Mouse (Mus musculus): Measurements from ENCODE around the gene Lrig1. TPM values are rescaled to one million over a fixed set of nuclear protein-coding genes. Genes with fewer than 3 reads are reported as not detected.

The Lrig1 gene
- polyA plus RNA-seq, 1 experiment from 2014 or later: 32.6 TPM

GRCm38 (mm10) chr6:94601811-94602210 is 98.1 kb downstream of the Lrig1 start:
- Histone ChIP-seq H3K9ac (ENCODE audit: low read depth, low read length) (no peak overlapping the region), H3K9me3 (ENCODE audit: control insufficient read depth, low read length) (no peaks in the 10 kb centered on the region), H3K4me3 (ENCODE audit: low read depth, low read length) (no peak overlapping the region), H3K36me3 (ENCODE audit: control insufficient read depth, insufficient read depth, low read length) (peaks cover 33% of the 10 kb centered on the region), H3K4me2 (ENCODE audit: low read depth, low read length) (no peak overlapping the region), H3K27ac (replicated peaks; ENCODE audit: low read depth, low read length) (no peak overlapping the region), H3K27me3 (replicated peaks; ENCODE audit: control insufficient read depth, insufficient read depth, low read length) (no peaks in the 10 kb centered on the region), H3K4me1 (ENCODE audit: control insufficient read depth, insufficient read depth, low read length) (peaks cover 3% of the 10 kb centered on the region; the same call in 1 of the 2 replicates)
- no peak for DNase-seq (ENCODE audit: low spot score)
- 56% methylated on average over 5 of the region's 5 CpGs for WGBS
- no peak for ATAC-seq (ENCODE audit: low read depth)

GRCm38 (mm10) chr6:94601101-94601500 is 98.9 kb downstream of the Lrig1 start:
- H3K4me3 ChIP-seq (ENCODE audit: low read depth, low read length): no peak overlapping the region
- no peak overlapping the region for H3K27ac ChIP-seq (replicated peaks; ENCODE audit: low read depth, low read length)
- H3K4me2 ChIP-seq (ENCODE audit: low read depth, low read length): no peak overlapping the region
- DNase-seq (ENCODE audit: low spot score) (peak; percentile 29), ATAC-seq (ENCODE audit: low read depth) (no peak)
- peaks cover 3% of the 10 kb centered on the region; the same call in 1 of the 2 replicates for H3K4me1 ChIP-seq (ENCODE audit: control insufficient read depth, insufficient read depth, low read length)
- H3K36me3 ChIP-seq (ENCODE audit: control insufficient read depth, insufficient read depth, low read length): peaks cover 27% of the 10 kb centered on the region; the same call in 1 of the 2 replicates
- no peak overlapping the region for H3K9ac ChIP-seq (ENCODE audit: low read depth, low read length)
- H3K9me3 ChIP-seq (ENCODE audit: control insufficient read depth, low read length): no peaks in the 10 kb centered on the region
- H3K27me3 ChIP-seq (replicated peaks; ENCODE audit: control insufficient read depth, insufficient read depth, low read length): no peaks in the 10 kb centered on the region
- 84% methylated on average over 5 of the region's 5 CpGs for WGBS

- Histone ChIP-seq H3K9me3 (ENCODE audit: control insufficient read depth, low read length) (no peaks in the 10 kb centered on the region), H3K27ac (replicated peaks; ENCODE audit: low read depth, low read length) (no peak overlapping the region), H3K27me3 (replicated peaks; ENCODE audit: control insufficient read depth, insufficient read depth, low read length) (no peaks in the 10 kb centered on the region), H3K4me3 (ENCODE audit: low read depth, low read length) (no peak overlapping the region), H3K9ac (ENCODE audit: low read depth, low read length) (no peak overlapping the region), H3K36me3 (ENCODE audit: control insufficient read depth, insufficient read depth, low read length) (0 out of 2 replicates have a peak, but pooled peaks cover 8% of the 10 kb centered on the region), H3K4me1 (ENCODE audit: control insufficient read depth, insufficient read depth, low read length) (peaks cover 12% of the 10 kb centered on the region), H3K4me2 (ENCODE audit: low read depth, low read length) (no peak overlapping the region)
- DNase-seq (ENCODE audit: low spot score): no peak
- WGBS: 85% methylated on average over 13 of the region's 13 CpGs
- no peak for ATAC-seq (ENCODE audit: low read depth)
Observed at GRCm38 (mm10) chr6:94599016-94599415, 100.9 kb downstream of the Lrig1 start.

GRCm38 (mm10) chr6:94598421-94598820 is 101.5 kb downstream of the Lrig1 start:
- Histone ChIP-seq H3K9me3 (ENCODE audit: control insufficient read depth, low read length) (no peaks in the 10 kb centered on the region), H3K27me3 (replicated peaks; ENCODE audit: control insufficient read depth, insufficient read depth, low read length) (no peaks in the 10 kb centered on the region), H3K27ac (replicated peaks; ENCODE audit: low read depth, low read length) (no peak overlapping the region), H3K4me2 (ENCODE audit: low read depth, low read length) (no peak overlapping the region), H3K9ac (ENCODE audit: low read depth, low read length) (no peak overlapping the region), H3K4me1 (ENCODE audit: control insufficient read depth, insufficient read depth, low read length) (peaks cover 18% of the 10 kb centered on the region), H3K4me3 (ENCODE audit: low read depth, low read length) (no peak overlapping the region), H3K36me3 (ENCODE audit: control insufficient read depth, insufficient read depth, low read length) (0 out of 2 replicates have a peak, but pooled peaks cover 3% of the 10 kb centered on the region)
- peak; percentile 69 for DNase-seq (ENCODE audit: low spot score)
- ATAC-seq (ENCODE audit: low read depth): peak; percentile 60
- WGBS: 73% methylated on average over 12 of the region's 12 CpGs

GRCm38 (mm10) chr6:94596761-94597485 is 103.0 kb downstream of the Lrig1 start:
- Histone ChIP-seq H3K27me3 (replicated peaks; ENCODE audit: control insufficient read depth, insufficient read depth, low read length) (no peaks in the 10 kb centered on the region), H3K4me3 (ENCODE audit: low read depth, low read length) (no peak overlapping the region), H3K4me1 (ENCODE audit: control insufficient read depth, insufficient read depth, low read length) (peaks cover 31% of the 10 kb centered on the region), H3K9me3 (ENCODE audit: control insufficient read depth, low read length) (no peaks in the 10 kb centered on the region), H3K36me3 (ENCODE audit: control insufficient read depth, insufficient read depth, low read length) (no peaks in the 10 kb centered on the region), H3K27ac (replicated peaks; ENCODE audit: low read depth, low read length) (no peak overlapping the region), H3K4me2 (ENCODE audit: low read depth, low read length) (no peak overlapping the region), H3K9ac (ENCODE audit: low read depth, low read length) (no peak overlapping the region)
- 64% methylated on average over 10 of the region's 10 CpGs for WGBS
- DNase-seq (ENCODE audit: low spot score) (peak; percentile 67), ATAC-seq (ENCODE audit: low read depth) (no peak)

GRCm38 (mm10) chr6:94596051-94596760 is 103.8 kb downstream of the Lrig1 start:
- H3K4me1 ChIP-seq (ENCODE audit: control insufficient read depth, insufficient read depth, low read length): peaks cover 31% of the 10 kb centered on the region
- no peaks in the 10 kb centered on the region for H3K36me3 ChIP-seq (ENCODE audit: control insufficient read depth, insufficient read depth, low read length)
- H3K9ac ChIP-seq (ENCODE audit: low read depth, low read length): no peak overlapping the region
- ATAC-seq (ENCODE audit: low read depth) (no peak), DNase-seq (ENCODE audit: low spot score) (no peak)
- H3K4me3 ChIP-seq (ENCODE audit: low read depth, low read length): no peak overlapping the region
- H3K4me2 ChIP-seq (ENCODE audit: low read depth, low read length): no peak overlapping the region
- no peaks in the 10 kb centered on the region for H3K27me3 ChIP-seq (replicated peaks; ENCODE audit: control insufficient read depth, insufficient read depth, low read length)
- 87% methylated on average over 14 of the region's 14 CpGs for WGBS
- H3K9me3 ChIP-seq (ENCODE audit: control insufficient read depth, low read length): no peaks in the 10 kb centered on the region
- no peak overlapping the region for H3K27ac ChIP-seq (replicated peaks; ENCODE audit: low read depth, low read length)

GRCm38 (mm10) chr6:94595206-94595605 is 104.8 kb downstream of the Lrig1 start:
- H3K36me3 ChIP-seq (ENCODE audit: control insufficient read depth, insufficient read depth, low read length): no peaks in the 10 kb centered on the region
- no peak for ATAC-seq (ENCODE audit: low read depth)
- H3K4me3 ChIP-seq (ENCODE audit: low read depth, low read length): no peak overlapping the region
- H3K27ac ChIP-seq (replicated peaks; ENCODE audit: low read depth, low read length): no peak overlapping the region
- no peak overlapping the region for H3K9ac ChIP-seq (ENCODE audit: low read depth, low read length)
- no peaks in the 10 kb centered on the region for H3K27me3 ChIP-seq (replicated peaks; ENCODE audit: control insufficient read depth, insufficient read depth, low read length)
- no peaks in the 10 kb centered on the region for H3K9me3 ChIP-seq (ENCODE audit: control insufficient read depth, low read length)
- 59% methylated on average over 5 of the region's 5 CpGs for WGBS
- DNase-seq (ENCODE audit: low spot score): no peak
- H3K4me2 ChIP-seq (ENCODE audit: low read depth, low read length): no peak overlapping the region
- peaks cover 31% of the 10 kb centered on the region for H3K4me1 ChIP-seq (ENCODE audit: control insufficient read depth, insufficient read depth, low read length)

- Histone ChIP-seq H3K27me3 (replicated peaks; ENCODE audit: control insufficient read depth, insufficient read depth, low read length) (no peaks in the 10 kb centered on the region), H3K27ac (replicated peaks; ENCODE audit: low read depth, low read length) (no peak overlapping the region), H3K36me3 (ENCODE audit: control insufficient read depth, insufficient read depth, low read length) (no peaks in the 10 kb centered on the region), H3K4me1 (ENCODE audit: control insufficient read depth, insufficient read depth, low read length) (peaks cover 31% of the 10 kb centered on the region), H3K9ac (ENCODE audit: low read depth, low read length) (no peak overlapping the region), H3K9me3 (ENCODE audit: control insufficient read depth, low read length) (no peaks in the 10 kb centered on the region), H3K4me2 (ENCODE audit: low read depth, low read length) (no peak overlapping the region), H3K4me3 (ENCODE audit: low read depth, low read length) (no peak overlapping the region)
- WGBS: 66% methylated on average over 11 of the region's 11 CpGs
- ATAC-seq (ENCODE audit: low read depth) (no peak), DNase-seq (ENCODE audit: low spot score) (no peak)
Observed at GRCm38 (mm10) chr6:94594711-94595110, 105.2 kb downstream of the Lrig1 start.
